Mouse (Mus musculus) kidney, adult 2 months (tissue): Measurements from ENCODE around the gene Tex22.

ENCODE experiments used
- CTCF ChIP-seq: fragments of 200-500 bp; conservative IDR thresholded peaks from 2 replicates; pipeline ENCODE4 v1.5.1; 2011; ENCODE audit warnings: low read depth, mild to moderate bottlenecking, control low read depth, low read length, moderate library complexity, mixed read lengths; ENCODE audit not compliant: insufficient read depth, insufficient read length
- POLR2A ChIP-seq: fragments of 200-500 bp; IDR thresholded peaks from one replicate; pipeline ENCODE4 v1.6.1; 2011; ENCODE audit warnings: low read depth, low read length, control low read depth

DNA sequence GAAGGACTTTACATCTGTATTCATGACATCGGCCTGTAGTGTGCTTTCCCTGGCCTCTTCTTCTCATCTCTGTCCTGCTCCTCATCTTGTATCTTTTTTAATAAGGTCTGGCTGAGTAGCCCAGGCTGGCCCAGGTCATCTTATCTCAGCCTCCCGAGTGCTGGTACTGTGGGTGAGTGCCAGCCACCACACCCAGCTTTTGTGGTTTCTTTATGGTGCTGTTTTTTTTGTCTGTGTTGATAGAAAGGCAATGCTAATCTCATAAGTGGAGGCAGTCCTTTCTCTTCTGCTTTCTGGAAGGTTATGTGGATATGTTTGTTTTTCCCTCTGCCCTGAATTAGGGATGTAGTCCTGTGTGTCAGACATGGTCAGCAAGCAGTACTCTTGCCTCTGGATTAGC, 31.8 kb upstream of the Tex22 start:
- no peak for TF ChIP-seq CTCF
- TF ChIP-seq POLR2A, result no peak
